Mouse (Mus musculus): ENCODE measurements around the gene Olfr1454.

Olfr1454 gene

GRCm38 (mm10) chr19:13060310-13060709, at the start of gene Olfr1454:
Gene Olfr1454 (plus strand): TSS chr19:13060610.
- no peak for DNase-seq (ENCODE audit: low spot score)

- no peak for DNase-seq (ENCODE audit: low spot score)
These were observed 32.2 kb upstream of the Olfr1454 start, which contains the start of gene Olfr1453 for GRCm38 (mm10) chr19:13028227-13028626. Gene Olfr1453 (minus strand): TSS chr19:13028327.

GRCm38 (mm10) chr19:13093908-13094307, 33.5 kb downstream of the Olfr1454 start:
- no peak for DNase-seq (ENCODE audit: low spot score)

- no peak for DNase-seq (ENCODE audit: low spot score)
These were observed 37.4 kb downstream of the Olfr1454 start, which contains the start of gene Olfr1457 for GRCm38 (mm10) chr19:13097791-13098190. Gene Olfr1457 (minus strand): TSS chr19:13097891.

- DNase-seq (ENCODE audit: low spot score): no peak
These were observed 46.3 kb downstream of the Olfr1454 start, which contains the start of gene Olfr1458 for GRCm38 (mm10) chr19:13106675-13107074. Gene Olfr1458 (minus strand): TSS chr19:13106775.
